22 mouse cellular contexts compared by ENCODE assay signal in the genomic region with DNA sequence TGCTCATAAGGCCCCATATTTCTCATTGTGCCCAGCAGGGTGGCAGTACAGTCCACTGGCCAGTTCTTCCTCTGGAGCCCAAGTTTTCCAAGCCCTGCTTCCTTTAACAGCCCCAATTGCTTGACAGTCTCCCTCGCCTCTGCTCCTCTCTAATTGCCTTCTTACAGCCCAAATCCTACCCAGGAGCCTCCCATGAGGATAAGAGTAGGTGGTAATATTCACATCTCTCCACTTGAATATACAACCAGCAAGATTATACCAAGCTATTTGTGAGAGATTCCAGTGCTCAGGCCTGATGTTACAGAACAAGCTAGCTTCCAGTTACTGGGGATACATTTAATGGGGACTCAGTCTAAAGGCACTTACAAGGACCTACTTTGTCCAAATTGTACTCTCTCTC.
A peak's percentile ranks its signal among the peaks of the same experiment; 100 is the strongest.
DNase-seq lines count a peak whose midpoint lies in the region; ATAC-seq lines count a peak whose summit lies in the region.
"Had no signal": no experiment of that assay in that cellular context is flagged by ENCODE, and none has a peak within 500 bp of the region (broad histone marks: within the 10 kb centered on the region; RNA-seq: fewer than 3 reads in every experiment).

No protein-coding gene starts in this region.

- H3K27ac ChIP-seq in forebrain, embryonic 10.5 days = peak overlapping the region; percentile 79; the same call in 1 of the 2 replicates
- no peak overlapping the region for H3K27ac ChIP-seq in forebrain, embryonic 16.5 days (ENCODE audit: low read length)
- H3K27ac ChIP-seq in hindbrain, embryonic 10.5 days = peak overlapping the region; percentile 75; the same call in 1 of the 2 replicates
- no peak overlapping the region for H3K27ac ChIP-seq in hindbrain, embryonic 16.5 days (ENCODE audit: low read depth, low read length)
- H3K27ac ChIP-seq in midbrain, embryonic 15.5 days = 0 out of 2 replicates have a peak overlapping the region, but pooled peaks have one; percentile 8
- H3K27ac ChIP-seq in midbrain, embryonic 13.5 days = no peak overlapping the region
- H3K27ac ChIP-seq: embryonic facial prominence, embryonic 12.5 days; embryonic facial prominence, embryonic 15.5 days; forebrain, embryonic 12.5 days; forebrain, embryonic 15.5 days; hindbrain, embryonic 13.5 days had no signal

- ATAC-seq in forebrain, embryonic 16.5 days = no peak
- ATAC-seq in hindbrain, embryonic 16.5 days = no peak
- ATAC-seq in midbrain, embryonic 15.5 days (replicated peaks) = no peak
- ATAC-seq in midbrain, embryonic 13.5 days = no peak
- ATAC-seq: activated CD4-positive, CD25-positive, alpha-beta regulatory T cell, adult 4 months; forebrain, embryonic 15.5 days; hindbrain, postnatal 0 days; inflammation-experienced regulatory T-cells, adult 6 months; intestine, postnatal 0 days had no signal

- DNase-seq in forebrain, embryonic 10.5 days (ENCODE audit: extremely low spot score, low spot score) = no peak
- no peak for DNase-seq in hindbrain, embryonic 10.5 days (ENCODE audit: low spot score)
- DNase-seq: adrenal gland, adult 8-10 months; adrenal gland, postnatal 25 days; cerebellum, adult 18-20 months; cerebellum, adult 9-10 months; cerebellum, postnatal 14 days; gastrocnemius, postnatal 25 days had no signal

- WGBS in forebrain, embryonic 10.5 days = 75% methylated on average over 1 of the region's 1 CpGs
- WGBS in forebrain, embryonic 16.5 days = 77% methylated on average over 1 of the region's 1 CpGs
- WGBS in hindbrain, embryonic 10.5 days = 77% methylated on average over 1 of the region's 1 CpGs
- WGBS in hindbrain, embryonic 16.5 days = 94% methylated on average over 1 of the region's 1 CpGs
- WGBS in midbrain, embryonic 15.5 days = 73% methylated on average over 1 of the region's 1 CpGs
- 73% methylated on average over 1 of the region's 1 CpGs for WGBS in midbrain, embryonic 13.5 days

- H3K4me1 ChIP-seq in forebrain, embryonic 10.5 days = peaks cover 41% of the 10 kb centered on the region
- peaks cover 4% of the 10 kb centered on the region for H3K4me1 ChIP-seq in forebrain, embryonic 16.5 days (replicated peaks; ENCODE audit: control insufficient read depth, insufficient read depth, low read length)
- peaks cover 44% of the 10 kb centered on the region for H3K4me1 ChIP-seq in hindbrain, embryonic 10.5 days (replicated peaks)
- H3K4me1 ChIP-seq in hindbrain, embryonic 16.5 days (ENCODE audit: control insufficient read depth, insufficient read depth, low read depth, low read length) = peaks cover 10% of the 10 kb centered on the region
- peaks cover 15% of the 10 kb centered on the region for H3K4me1 ChIP-seq in midbrain, embryonic 15.5 days
- H3K4me1 ChIP-seq in midbrain, embryonic 13.5 days (replicated peaks) = peaks cover 24% of the 10 kb centered on the region
- H3K4me1 ChIP-seq: embryonic facial prominence, embryonic 12.5 days; embryonic facial prominence, embryonic 15.5 days had no signal

- no peaks in the 10 kb centered on the region for H3K9me3 ChIP-seq in forebrain, embryonic 10.5 days
- H3K9me3 ChIP-seq in forebrain, embryonic 16.5 days (ENCODE audit: control insufficient read depth, low read length) = no peaks in the 10 kb centered on the region
- no peaks in the 10 kb centered on the region for H3K9me3 ChIP-seq in hindbrain, embryonic 10.5 days
- no peaks in the 10 kb centered on the region for H3K9me3 ChIP-seq in hindbrain, embryonic 16.5 days (ENCODE audit: control insufficient read depth, low read length)
- H3K9me3 ChIP-seq in midbrain, embryonic 15.5 days = no peaks in the 10 kb centered on the region
- no peaks in the 10 kb centered on the region for H3K9me3 ChIP-seq in midbrain, embryonic 13.5 days
- H3K9me3 ChIP-seq: embryonic facial prominence, embryonic 12.5 days; embryonic facial prominence, embryonic 15.5 days; forebrain, embryonic 12.5 days; forebrain, embryonic 15.5 days; hindbrain, embryonic 13.5 days had no signal

- no peak overlapping the region for H3K4me2 ChIP-seq in forebrain, embryonic 16.5 days (ENCODE audit: low read length)
- H3K4me2 ChIP-seq in hindbrain, embryonic 16.5 days (ENCODE audit: low read length) = no peak overlapping the region
- H3K4me2 ChIP-seq in midbrain, embryonic 15.5 days = no peak overlapping the region
- no peak overlapping the region for H3K4me2 ChIP-seq in midbrain, embryonic 13.5 days (replicated peaks)
- H3K4me2 ChIP-seq: embryonic facial prominence, embryonic 12.5 days; embryonic facial prominence, embryonic 15.5 days; forebrain, embryonic 12.5 days; forebrain, embryonic 15.5 days; heart, embryonic 11.5 days; hindbrain, embryonic 13.5 days had no signal

- H3K36me3 ChIP-seq in forebrain, embryonic 10.5 days (replicated peaks) = no peaks in the 10 kb centered on the region
- H3K36me3 ChIP-seq in forebrain, embryonic 16.5 days (ENCODE audit: control insufficient read depth, insufficient read depth) = no peaks in the 10 kb centered on the region
- no peaks in the 10 kb centered on the region for H3K36me3 ChIP-seq in hindbrain, embryonic 10.5 days
- no peaks in the 10 kb centered on the region for H3K36me3 ChIP-seq in hindbrain, embryonic 16.5 days (ENCODE audit: control insufficient read depth, insufficient read depth, low read length)
- no peaks in the 10 kb centered on the region for H3K36me3 ChIP-seq in midbrain, embryonic 15.5 days (replicated peaks)
- no peaks in the 10 kb centered on the region for H3K36me3 ChIP-seq in midbrain, embryonic 13.5 days
- H3K36me3 ChIP-seq: embryonic facial prominence, embryonic 12.5 days; embryonic facial prominence, embryonic 15.5 days; forebrain, embryonic 12.5 days; forebrain, embryonic 15.5 days; hindbrain, embryonic 13.5 days had no signal

- H3K9ac ChIP-seq in forebrain, embryonic 16.5 days (replicated peaks; ENCODE audit: low read depth, low read length) = no peak overlapping the region
- no peak overlapping the region for H3K9ac ChIP-seq in hindbrain, embryonic 16.5 days (ENCODE audit: low read depth, low read length)
- H3K9ac ChIP-seq in midbrain, embryonic 15.5 days = no peak overlapping the region
- H3K9ac ChIP-seq in midbrain, embryonic 13.5 days (replicated peaks) = no peak overlapping the region
- H3K9ac ChIP-seq: embryonic facial prominence, embryonic 12.5 days; embryonic facial prominence, embryonic 15.5 days; forebrain, embryonic 12.5 days; forebrain, embryonic 15.5 days; hindbrain, embryonic 13.5 days had no signal

- no peaks in the 10 kb centered on the region for H3K27me3 ChIP-seq in forebrain, embryonic 10.5 days (ENCODE audit: poor library complexity, severe bottlenecking)
- H3K27me3 ChIP-seq in forebrain, embryonic 16.5 days (replicated peaks; ENCODE audit: control insufficient read depth, insufficient read depth, low read length) = no peaks in the 10 kb centered on the region
- no peaks in the 10 kb centered on the region for H3K27me3 ChIP-seq in hindbrain, embryonic 10.5 days (ENCODE audit: insufficient read depth, poor library complexity, severe bottlenecking)
- no peaks in the 10 kb centered on the region for H3K27me3 ChIP-seq in hindbrain, embryonic 16.5 days (replicated peaks; ENCODE audit: control insufficient read depth, insufficient read depth, low read length)
- H3K27me3 ChIP-seq in midbrain, embryonic 15.5 days (replicated peaks) = no peaks in the 10 kb centered on the region
- H3K27me3 ChIP-seq in midbrain, embryonic 13.5 days = peaks cover 37% of the 10 kb centered on the region
- H3K27me3 ChIP-seq: embryonic facial prominence, embryonic 12.5 days; embryonic facial prominence, embryonic 15.5 days; forebrain, embryonic 12.5 days; forebrain, embryonic 15.5 days had no signal

- no peak overlapping the region for H3K4me3 ChIP-seq in forebrain, embryonic 10.5 days
- no peak overlapping the region for H3K4me3 ChIP-seq in forebrain, embryonic 16.5 days (replicated peaks; ENCODE audit: low read length)
- H3K4me3 ChIP-seq in hindbrain, embryonic 10.5 days = no peak overlapping the region
- no peak overlapping the region for H3K4me3 ChIP-seq in hindbrain, embryonic 16.5 days (ENCODE audit: low read length)
- H3K4me3 ChIP-seq in midbrain, embryonic 15.5 days = no peak overlapping the region
- H3K4me3 ChIP-seq in midbrain, embryonic 13.5 days (replicated peaks) = no peak overlapping the region
- H3K4me3 ChIP-seq: embryonic facial prominence, embryonic 12.5 days; embryonic facial prominence, embryonic 15.5 days; forebrain, embryonic 12.5 days; forebrain, embryonic 15.5 days; hindbrain, embryonic 13.5 days had no signal

Comparison
In these comparisons a context has a peak if more than half of its experiments do, and no peak if none do; other contexts are left out.
1. H3K27ac ChIP-seq: peak in forebrain, embryonic 10.5 days (single experiment), hindbrain, embryonic 10.5 days (single experiment) and midbrain, embryonic 15.5 days (single experiment); none in forebrain, embryonic 16.5 days (single experiment), hindbrain, embryonic 16.5 days (single experiment) and midbrain, embryonic 13.5 days (single experiment).